Mouse (Mus musculus) midbrain, embryonic 14.5 days (tissue): ENCODE measurements at regions not wholly inside any gene's neighbourhood (a gene's known extent, or its start where the extent isn't known, plus 50 kb on each side); places are given as distances from the start of the nearest gene placed in this dataset.

Experiments
- ATAC-seq: fragments of 200-750 bp; cut with Nextera tagmentation; 2 replicates; pipeline ENCODE4 v1.8.0; 2017; ENCODE audit warnings: moderate number of reproducible peaks, moderate library complexity; ENCODE audit not compliant: low FRiP score, low TSS enrichment
- DNase-seq: peaks from one replicate; pipeline ENCODE4 v3.0.0-alpha.2; 2015
- H3K27ac ChIP-seq: fragments of 300-500 bp; sonication (generic); replicated peaks from 2 replicates; pipeline ENCODE4 v1.5.1; 2014; ENCODE audit warnings: mild to moderate bottlenecking, low read depth, low read length, moderate library complexity
- H3K27me3 ChIP-seq: fragments of 300-500 bp; sonication (generic); 2 replicates; pipeline ENCODE4 v1.6.1; 2014; ENCODE audit warnings: low read length, control low read depth, mixed read lengths; ENCODE audit not compliant: control insufficient read depth, insufficient read depth
- H3K36me3 ChIP-seq: fragments of 300-500 bp; sonication (generic); 2 replicates; pipeline ENCODE4 v1.6.1; 2014; ENCODE audit warnings: low read length, control low read depth; ENCODE audit not compliant: control insufficient read depth, insufficient read depth
- H3K4me1 ChIP-seq: fragments of 300-500 bp; sonication (generic); 2 replicates; pipeline ENCODE4 v1.6.1; 2014; ENCODE audit warnings: mild to moderate bottlenecking, antibody characterized with exemption, low read length, control low read depth; ENCODE audit not compliant: control insufficient read depth, insufficient read depth
- H3K4me2 ChIP-seq: fragments of 300-500 bp; sonication (generic); 2 replicates; pipeline ENCODE4 v1.6.1; 2014; ENCODE audit warnings: mild to moderate bottlenecking, low read length, moderate library complexity
- H3K4me3 ChIP-seq: fragments of 300-500 bp; sonication (generic); replicated peaks from 2 replicates; pipeline ENCODE4 v1.5.1; 2014; ENCODE audit warnings: low read depth, low read length
- H3K9ac ChIP-seq: fragments of 300-500 bp; sonication (generic); replicated peaks from 2 replicates; pipeline ENCODE4 v1.6.1; 2014; ENCODE audit warnings: mild to moderate bottlenecking, low read length, moderate library complexity
- H3K9me3 ChIP-seq: fragments of 300-500 bp; sonication (generic); 2 replicates; pipeline ENCODE4 v1.6.1; 2016; ENCODE audit warnings: low read length, control low read depth, mixed read lengths; ENCODE audit not compliant: control insufficient read depth
- WGBS: fragments of 180-500 bp; shearing (Covaris S2); extraction: QIAGEN DNeasy Blood & Tissue Kit; methylation state at CpG from one replicate; pipeline ENCODE4 v1.1.7; 2014; 5-methylcytosine and 5-hydroxymethylcytosine counted together

- H3K9ac ChIP-seq: no peak overlapping the region
These were observed 251.3 kb upstream of the Ptger4 start for GRCm38 (mm10) chr15:5495187-5495849.

GRCm38 (mm10) chr15:5495954-5496353 lies 252.0 kb upstream of the Ptger4 start:
- H3K27me3 ChIP-seq: no peaks in the 10 kb centered on the region
- 88% methylated on average over 2 of the region's 2 CpGs for WGBS
- no peak overlapping the region for H3K9ac ChIP-seq
- no peaks in the 10 kb centered on the region for H3K9me3 ChIP-seq
- H3K27ac ChIP-seq: no peak overlapping the region
- H3K4me3 ChIP-seq: no peak overlapping the region
- no peak for DNase-seq
- ATAC-seq: no peak
- H3K36me3 ChIP-seq: no peaks in the 10 kb centered on the region
- H3K4me1 ChIP-seq: no peaks in the 10 kb centered on the region
- no peak overlapping the region for H3K4me2 ChIP-seq

More at GRCm38 (mm10) chr15:5495187-5495849, 251.3 kb upstream of the Ptger4 start:
- H3K9me3 ChIP-seq: no peaks in the 10 kb centered on the region
- ATAC-seq (no peak), DNase-seq (no peak)
- no peaks in the 10 kb centered on the region for H3K36me3 ChIP-seq
- H3K4me2 ChIP-seq: no peak overlapping the region
- WGBS: 91% methylated on average over 8 of the region's 8 CpGs
- no peaks in the 10 kb centered on the region for H3K27me3 ChIP-seq
- no peaks in the 10 kb centered on the region for H3K4me1 ChIP-seq
- H3K4me3 ChIP-seq: no peak overlapping the region
- no peak overlapping the region for H3K27ac ChIP-seq

DNA sequence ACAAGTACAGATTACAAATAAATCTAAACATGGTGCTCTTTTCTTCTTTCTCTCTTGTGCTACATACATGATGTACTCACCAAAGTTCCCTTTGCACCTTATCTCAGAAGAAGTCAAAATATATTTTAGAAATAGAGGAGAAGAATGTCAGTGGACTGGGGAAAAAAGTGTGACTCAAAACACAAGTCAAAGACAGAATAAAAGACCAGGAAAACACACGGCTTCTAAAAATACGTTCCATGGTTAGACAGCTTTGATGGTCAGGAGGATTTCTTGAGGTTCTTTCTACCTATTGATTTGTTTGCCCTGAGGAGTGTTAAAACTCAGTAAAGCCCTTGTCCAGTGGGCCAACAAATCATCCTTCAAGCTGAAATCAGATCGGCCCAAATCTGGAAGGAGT lies 260.5 kb upstream of the Ptger4 start:
- Histone ChIP-seq H3K9ac (no peak overlapping the region), H3K4me2 (no peak overlapping the region), H3K4me1 (no peaks in the 10 kb centered on the region), H3K9me3 (no peaks in the 10 kb centered on the region), H3K36me3 (no peaks in the 10 kb centered on the region), H3K27ac (no peak overlapping the region), H3K4me3 (no peak overlapping the region), H3K27me3 (no peaks in the 10 kb centered on the region)
- no peak for DNase-seq
- no peak for ATAC-seq
- WGBS: 90% methylated on average over 3 of the region's 3 CpGs

- Histone ChIP-seq H3K4me1 (no peaks in the 10 kb centered on the region), H3K36me3 (no peaks in the 10 kb centered on the region), H3K4me2 (no peak overlapping the region), H3K27me3 (no peaks in the 10 kb centered on the region), H3K9ac (no peak overlapping the region), H3K4me3 (no peak overlapping the region), H3K9me3 (no peaks in the 10 kb centered on the region), H3K27ac (no peak overlapping the region)
- no peak for ATAC-seq
- no peak for DNase-seq
- 92% methylated on average over 5 of the region's 5 CpGs for WGBS
These were observed 263.0 kb upstream of the Ptger4 start for GRCm38 (mm10) chr15:5506848-5507544.

GRCm38 (mm10) chr15:5507545-5507913 lies 263.5 kb upstream of the Ptger4 start:
- H3K9me3 ChIP-seq: no peaks in the 10 kb centered on the region
- no peak overlapping the region for H3K4me2 ChIP-seq
- no peak overlapping the region for H3K9ac ChIP-seq
- no peak overlapping the region for H3K27ac ChIP-seq
- 89% methylated on average over 3 of the region's 3 CpGs for WGBS
- ATAC-seq (no peak), DNase-seq (no peak)
- H3K4me3 ChIP-seq: no peak overlapping the region
- H3K36me3 ChIP-seq: no peaks in the 10 kb centered on the region
- no peaks in the 10 kb centered on the region for H3K27me3 ChIP-seq
- no peaks in the 10 kb centered on the region for H3K4me1 ChIP-seq

GRCm38 (mm10) chr15:5510056-5510455 lies 266.1 kb upstream of the Ptger4 start:
- DNase-seq: no peak
- no peak for ATAC-seq
- H3K9me3 ChIP-seq: no peaks in the 10 kb centered on the region
- no peak overlapping the region for H3K9ac ChIP-seq
- no peak overlapping the region for H3K4me3 ChIP-seq
- H3K4me2 ChIP-seq: no peak overlapping the region
- H3K27me3 ChIP-seq: no peaks in the 10 kb centered on the region
- H3K36me3 ChIP-seq: no peaks in the 10 kb centered on the region
- H3K27ac ChIP-seq: no peak overlapping the region
- WGBS: 67% methylated on average over 3 of the region's 3 CpGs
- no peaks in the 10 kb centered on the region for H3K4me1 ChIP-seq

- H3K4me3 ChIP-seq: no peak overlapping the region
- no peaks in the 10 kb centered on the region for H3K9me3 ChIP-seq
- DNase-seq (no peak), ATAC-seq (no peak)
- no peak overlapping the region for H3K9ac ChIP-seq
- H3K4me1 ChIP-seq: no peaks in the 10 kb centered on the region
- no peaks in the 10 kb centered on the region for H3K36me3 ChIP-seq
- no peak overlapping the region for H3K4me2 ChIP-seq
- H3K27me3 ChIP-seq: no peaks in the 10 kb centered on the region
- no peak overlapping the region for H3K27ac ChIP-seq
- WGBS: 95% methylated on average over 3 of the region's 3 CpGs
These were observed 267.1 kb upstream of the Ptger4 start for GRCm38 (mm10) chr15:5511046-5511445.

DNA sequence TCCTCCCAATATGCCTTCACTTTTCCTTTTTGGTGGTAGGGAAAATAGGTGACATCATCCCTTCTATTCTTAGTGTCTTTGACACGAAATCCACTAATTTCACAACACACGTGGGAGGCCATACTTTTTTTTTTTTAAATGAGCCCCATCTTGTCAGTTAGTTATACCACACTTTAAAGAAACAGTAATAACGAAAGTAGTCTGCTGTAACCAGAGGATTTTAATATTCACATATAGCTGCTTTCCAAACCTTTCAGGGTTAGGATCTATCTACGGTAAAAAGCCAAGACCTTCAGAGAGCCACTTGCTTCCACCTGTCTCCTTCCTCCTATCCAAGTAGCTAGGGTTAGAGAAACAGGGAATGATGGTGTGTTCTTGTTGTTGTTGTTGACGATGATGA lies 268.6 kb upstream of the Ptger4 start:
- no peaks in the 10 kb centered on the region for H3K4me1 ChIP-seq
- no peak overlapping the region for H3K9ac ChIP-seq
- H3K27me3 ChIP-seq: no peaks in the 10 kb centered on the region
- ATAC-seq (no peak), DNase-seq (no peak)
- H3K27ac ChIP-seq: no peak overlapping the region
- no peak overlapping the region for H3K4me2 ChIP-seq
- no peak overlapping the region for H3K4me3 ChIP-seq
- 90% methylated on average over 5 of the region's 5 CpGs for WGBS
- H3K36me3 ChIP-seq: no peaks in the 10 kb centered on the region
- H3K9me3 ChIP-seq: no peaks in the 10 kb centered on the region

DNA sequence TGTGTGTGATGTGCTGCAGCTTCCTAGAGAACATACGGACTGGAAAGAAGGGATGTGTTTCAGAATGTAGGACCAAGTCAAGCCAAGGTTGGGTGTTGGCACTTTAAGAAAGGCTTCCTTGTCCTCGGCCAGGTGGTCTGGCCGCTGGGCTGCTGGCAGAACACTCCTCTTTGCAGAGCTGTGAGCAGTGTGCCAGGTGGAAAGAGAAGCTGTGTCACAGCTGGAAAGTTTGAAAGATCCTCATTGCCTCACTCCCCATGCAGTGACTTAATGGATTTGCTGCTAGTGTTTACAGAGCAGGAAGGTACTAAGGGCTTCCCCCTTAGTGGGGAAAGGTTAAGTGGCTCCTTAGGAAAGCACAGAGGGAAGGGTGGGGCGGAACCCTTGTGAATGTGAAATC lies 269.2 kb upstream of the Ptger4 start:
- WGBS: 60% methylated on average over 4 of the region's 4 CpGs
- no peaks in the 10 kb centered on the region for H3K4me1 ChIP-seq
- no peak overlapping the region for H3K27ac ChIP-seq
- no peaks in the 10 kb centered on the region for H3K27me3 ChIP-seq
- DNase-seq (no peak), ATAC-seq (no peak)
- H3K36me3 ChIP-seq: no peaks in the 10 kb centered on the region
- no peak overlapping the region for H3K9ac ChIP-seq
- H3K9me3 ChIP-seq: no peaks in the 10 kb centered on the region
- H3K4me2 ChIP-seq: no peak overlapping the region
- no peak overlapping the region for H3K4me3 ChIP-seq
